Mouse (Mus musculus): ENCODE measurements at regions not wholly inside any gene's neighbourhood (a gene's known extent, or its start where the extent isn't known, plus 50 kb on each side); places are given as distances from the start of the nearest gene placed in this dataset.

- H3K4me1 ChIP-seq (ENCODE audit: control insufficient read depth, insufficient read depth, insufficient read length, low read length), result no peaks in the 10 kb centered on the region
- WGBS, result 88% methylated on average over 13 of the region's 13 CpGs
- no peak overlapping the region for H3K4me3 ChIP-seq (ENCODE audit: low read depth, low read length)
- H3K27me3 ChIP-seq (ENCODE audit: control insufficient read depth, insufficient read depth, low read length), result no peaks in the 10 kb centered on the region
- no peaks in the 10 kb centered on the region for H3K36me3 ChIP-seq (ENCODE audit: control insufficient read depth, insufficient read depth, low read length)
- TF ChIP-seq POLR2A (IDR thresholded peaks at IDR 0.05; ENCODE audit: low read depth, low read length), result no peak
- no peak for TF ChIP-seq CTCF (IDR thresholded peaks at IDR 0.05; ENCODE audit: extremely low read depth, insufficient read length, insufficient replicate concordance, low read depth, low read length)
- H3K27ac ChIP-seq (ENCODE audit: insufficient read depth, low read depth, low read length), result no peak overlapping the region
Measured at GRCm38 (mm10) chr8:89465211-89465753, 421.3 kb upstream of the Sall1 start.

- no peak overlapping the region for H3K27ac ChIP-seq (ENCODE audit: insufficient read depth, low read depth, low read length)
- no peaks in the 10 kb centered on the region for H3K27me3 ChIP-seq (ENCODE audit: control insufficient read depth, insufficient read depth, low read length)
- no peak overlapping the region for H3K4me3 ChIP-seq (ENCODE audit: low read depth, low read length)
- 42% methylated on average over 4 of the region's 4 CpGs for WGBS
- TF ChIP-seq CTCF (IDR thresholded peaks at IDR 0.05; ENCODE audit: extremely low read depth, insufficient read length, insufficient replicate concordance, low read depth, low read length) (no peak), POLR2A (IDR thresholded peaks at IDR 0.05; ENCODE audit: low read depth, low read length) (no peak)
- no peaks in the 10 kb centered on the region for H3K4me1 ChIP-seq (ENCODE audit: control insufficient read depth, insufficient read depth, insufficient read length, low read length)
- no peaks in the 10 kb centered on the region for H3K36me3 ChIP-seq (ENCODE audit: control insufficient read depth, insufficient read depth, low read length)
Measured at GRCm38 (mm10) chr8:89456517-89456916, 412.6 kb upstream of the Sall1 start.

GRCm38 (mm10) chr8:89455731-89456130, 411.8 kb upstream of the Sall1 start:
- 49% methylated on average over 5 of the region's 5 CpGs for WGBS
- Histone ChIP-seq H3K4me3 (ENCODE audit: low read depth, low read length) (no peak overlapping the region), H3K27me3 (ENCODE audit: control insufficient read depth, insufficient read depth, low read length) (no peaks in the 10 kb centered on the region), H3K4me1 (ENCODE audit: control insufficient read depth, insufficient read depth, insufficient read length, low read length) (no peaks in the 10 kb centered on the region), H3K36me3 (ENCODE audit: control insufficient read depth, insufficient read depth, low read length) (no peaks in the 10 kb centered on the region), H3K27ac (ENCODE audit: insufficient read depth, low read depth, low read length) (no peak overlapping the region)
- TF ChIP-seq POLR2A (IDR thresholded peaks at IDR 0.05; ENCODE audit: low read depth, low read length) (no peak), CTCF (IDR thresholded peaks at IDR 0.05; ENCODE audit: extremely low read depth, insufficient read length, insufficient replicate concordance, low read depth, low read length) (no peak)

- 89% methylated on average over 7 of the region's 7 CpGs for WGBS
- Histone ChIP-seq H3K27me3 (ENCODE audit: control insufficient read depth, insufficient read depth, low read length) (no peaks in the 10 kb centered on the region), H3K4me1 (ENCODE audit: control insufficient read depth, insufficient read depth, insufficient read length, low read length) (no peaks in the 10 kb centered on the region), H3K4me3 (ENCODE audit: low read depth, low read length) (no peak overlapping the region), H3K27ac (ENCODE audit: insufficient read depth, low read depth, low read length) (no peak overlapping the region), H3K36me3 (ENCODE audit: control insufficient read depth, insufficient read depth, low read length) (no peaks in the 10 kb centered on the region)
- TF ChIP-seq CTCF (IDR thresholded peaks at IDR 0.05; ENCODE audit: extremely low read depth, insufficient read length, insufficient replicate concordance, low read depth, low read length) (no peak), POLR2A (IDR thresholded peaks at IDR 0.05; ENCODE audit: low read depth, low read length) (no peak)
Measured at GRCm38 (mm10) chr8:89454197-89454596, 410.2 kb upstream of the Sall1 start.

- WGBS, result 63% methylated on average over 2 of the region's 2 CpGs
- Histone ChIP-seq H3K36me3 (ENCODE audit: control insufficient read depth, insufficient read depth, low read length) (no peaks in the 10 kb centered on the region), H3K27ac (ENCODE audit: insufficient read depth, low read depth, low read length) (no peak overlapping the region), H3K4me3 (ENCODE audit: low read depth, low read length) (no peak overlapping the region), H3K27me3 (ENCODE audit: control insufficient read depth, insufficient read depth, low read length) (no peaks in the 10 kb centered on the region), H3K4me1 (ENCODE audit: control insufficient read depth, insufficient read depth, insufficient read length, low read length) (no peaks in the 10 kb centered on the region)
- TF ChIP-seq CTCF (IDR thresholded peaks at IDR 0.05; ENCODE audit: extremely low read depth, insufficient read length, insufficient replicate concordance, low read depth, low read length) (no peak), POLR2A (IDR thresholded peaks at IDR 0.05; ENCODE audit: low read depth, low read length) (no peak)
Measured at GRCm38 (mm10) chr8:89453724-89454123, 409.8 kb upstream of the Sall1 start.

GRCm38 (mm10) chr8:89444466-89444865, 400.5 kb upstream of the Sall1 start:
- 59% methylated on average over 5 of the region's 5 CpGs for WGBS
- H3K4me1 ChIP-seq (ENCODE audit: control insufficient read depth, insufficient read depth, insufficient read length, low read length), result no peaks in the 10 kb centered on the region
- no peaks in the 10 kb centered on the region for H3K27me3 ChIP-seq (ENCODE audit: control insufficient read depth, insufficient read depth, low read length)
- no peak overlapping the region for H3K27ac ChIP-seq (ENCODE audit: insufficient read depth, low read depth, low read length)
- H3K36me3 ChIP-seq (ENCODE audit: control insufficient read depth, insufficient read depth, low read length), result no peaks in the 10 kb centered on the region
- no peak overlapping the region for H3K4me3 ChIP-seq (ENCODE audit: low read depth, low read length)
- TF ChIP-seq POLR2A (IDR thresholded peaks at IDR 0.05; ENCODE audit: low read depth, low read length), result no peak
- no peak for TF ChIP-seq CTCF (IDR thresholded peaks at IDR 0.05; ENCODE audit: extremely low read depth, insufficient read length, insufficient replicate concordance, low read depth, low read length)

- Histone ChIP-seq H3K36me3 (ENCODE audit: control insufficient read depth, insufficient read depth, low read length) (no peaks in the 10 kb centered on the region), H3K27ac (ENCODE audit: insufficient read depth, low read depth, low read length) (no peak overlapping the region), H3K4me3 (ENCODE audit: low read depth, low read length) (no peak overlapping the region), H3K27me3 (ENCODE audit: control insufficient read depth, insufficient read depth, low read length) (no peaks in the 10 kb centered on the region), H3K4me1 (ENCODE audit: control insufficient read depth, insufficient read depth, insufficient read length, low read length) (no peaks in the 10 kb centered on the region)
- WGBS, result 54% methylated on average over 6 of the region's 6 CpGs
- TF ChIP-seq CTCF (IDR thresholded peaks at IDR 0.05; ENCODE audit: extremely low read depth, insufficient read length, insufficient replicate concordance, low read depth, low read length) (no peak), POLR2A (IDR thresholded peaks at IDR 0.05; ENCODE audit: low read depth, low read length) (no peak)
Measured at GRCm38 (mm10) chr8:89439304-89439703, 395.3 kb upstream of the Sall1 start.

Data from small intestine, adult 2 months (tissue).